Mouse (Mus musculus) MEL (cell line): ENCODE results near the gene Rbm12. TPM values are rescaled to one million over a fixed set of nuclear protein-coding genes. Genes with fewer than 3 reads are reported as not detected.

Source experiments
- DNase-seq: peaks from one replicate; pipeline ENCODE4 v3.0.0; 2011; ENCODE audit warnings: low read depth, low spot score
- H3K27ac ChIP-seq: 2 replicates; pipeline ENCODE4 v1.5.1; 2012; ENCODE audit warnings: low read depth, mild to moderate bottlenecking, control low read depth, low read length, moderate library complexity; ENCODE audit not compliant: control insufficient read depth
- H3K27me3 ChIP-seq, 2 experiments: fragments of 150-350 bp in 1 of 2; sonication (generic) in 1 of 2; 2 replicates each; pipeline ENCODE4 v1.6.1; 2012; ENCODE audit warnings: low read length in 2 of 2, mild to moderate bottlenecking in 2 of 2, improper control_type of control experiment in 1 of 2, moderate library complexity in 1 of 2; ENCODE audit not compliant: insufficient read depth in 2 of 2, control insufficient read depth in 1 of 2
- H3K36me3 ChIP-seq, 2 experiments: 2 replicates each; pipeline ENCODE4 v1.6.1; 2012 to 2014; ENCODE audit warnings: low read length in 2 of 2, improper control_type of control experiment in 1 of 2, inconsistent platforms in 1 of 2, mild to moderate bottlenecking in 1 of 2; ENCODE audit not compliant: insufficient read depth in 2 of 2, control insufficient read depth in 1 of 2
- H3K4me1 ChIP-seq, 2 experiments: fragments of 150-350 bp in 1 of 2; sonication (generic) in 1 of 2; 2 replicates each; pipeline ENCODE4 v1.6.1; 2012; ENCODE audit warnings: low read length in 2 of 2, improper control_type of control experiment in 1 of 2, mild to moderate bottlenecking in 1 of 2; ENCODE audit not compliant: insufficient read depth in 2 of 2, control insufficient read depth in 1 of 2
- H3K4me3 ChIP-seq, 2 experiments: fragments of 150-350 bp in 1 of 2; sonication (generic) in 1 of 2; 2 replicates each; pipeline ENCODE4 v1.5.1; 2012; ENCODE audit warnings: low read depth in 2 of 2, low read length in 2 of 2, mild to moderate bottlenecking in 2 of 2, moderate library complexity in 2 of 2, control low read depth in 1 of 2, improper control_type of control experiment in 1 of 2; ENCODE audit not compliant: control insufficient read depth in 1 of 2, insufficient read depth in 1 of 2
- H3K79me2 ChIP-seq: 2 replicates; pipeline ENCODE4 v1.6.1; 2012; ENCODE audit warnings: mild to moderate bottlenecking, low read length, moderate library complexity; ENCODE audit not compliant: control insufficient read depth, poor library complexity, insufficient read depth
- H3K9ac ChIP-seq: 2 replicates; pipeline ENCODE4 v1.6.1; 2012; ENCODE audit warnings: low read depth, mild to moderate bottlenecking, control low read depth, low read length, moderate library complexity; ENCODE audit not compliant: control insufficient read depth, poor library complexity, severe bottlenecking
- H3K9me3 ChIP-seq: fragments of 150-350 bp; sonication (generic); replicated peaks from 2 replicates; pipeline ENCODE4 v1.6.1; 2012; ENCODE audit warnings: mild to moderate bottlenecking, low read length, improper control_type of control experiment, moderate library complexity; ENCODE audit not compliant: insufficient read depth
- CHD1 ChIP-seq: IDR thresholded peaks from 2 replicates; pipeline ENCODE4 v1.6.1; 2012; ENCODE audit warnings: low read depth, mild to moderate bottlenecking, inconsistent platforms, low read length, improper control_type of control experiment
- ELF1 ChIP-seq: IDR thresholded peaks from 2 replicates; pipeline ENCODE4 v1.6.1; 2014; ENCODE audit warnings: low read depth, mild to moderate bottlenecking, inconsistent platforms, low read length, improper control_type of control experiment, moderate library complexity
- EP300 ChIP-seq, 2 experiments: IDR thresholded peaks; 2 replicates each; pipeline ENCODE4 v1.6.1; 2011; ENCODE audit warnings: improper control_type of control experiment in 2 of 2, low read length in 2 of 2, low read depth in 1 of 2, mild to moderate bottlenecking in 1 of 2
- MXI1 ChIP-seq: IDR thresholded peaks from 2 replicates; pipeline ENCODE4 v1.6.1; 2011; ENCODE audit warnings: mild to moderate bottlenecking, low read depth, low read length, improper control_type of control experiment
- POLR2A ChIP-seq, 2 experiments: IDR thresholded peaks; 2 replicates each; pipeline ENCODE4 v1.6.1; 2011 to 2012; ENCODE audit warnings: low read length in 2 of 2, mild to moderate bottlenecking in 2 of 2, control low read depth in 1 of 2, improper control_type of control experiment in 1 of 2, low read depth in 1 of 2, moderate library complexity in 1 of 2; ENCODE audit not compliant: control insufficient read depth in 1 of 2, insufficient read depth in 1 of 2, poor library complexity in 1 of 2
- POLR2AphosphoS2 ChIP-seq: IDR thresholded peaks from 2 replicates; pipeline ENCODE4 v1.6.1; 2011; ENCODE audit warnings: low read length, improper control_type of control experiment
- SMC3 ChIP-seq: IDR thresholded peaks from 2 replicates; pipeline ENCODE4 v1.6.1; 2011; ENCODE audit warnings: low read depth, low read length, improper control_type of control experiment
- USF1 ChIP-seq: IDR thresholded peaks from 2 replicates; pipeline ENCODE4 v1.6.1; 2014; ENCODE audit warnings: low read depth, mild to moderate bottlenecking, inconsistent platforms, low read length, improper control_type of control experiment, moderate library complexity
- USF2 ChIP-seq, 2 experiments: IDR thresholded peaks; 2 replicates each; pipeline ENCODE4 v1.6.1; 2011 to 2012; ENCODE audit warnings: improper control_type of control experiment in 2 of 2, low read length in 2 of 2, borderline replicate concordance in 1 of 2, inconsistent platforms in 1 of 2, low read depth in 1 of 2, mild to moderate bottlenecking in 1 of 2; ENCODE audit not compliant: insufficient read depth in 1 of 2
- ZC3H11A ChIP-seq: IDR thresholded peaks from 2 replicates; pipeline ENCODE4 v1.6.1; 2012; ENCODE audit warnings: low read depth, mild to moderate bottlenecking, inconsistent platforms, low read length, improper control_type of control experiment
- ZMIZ1 ChIP-seq: IDR thresholded peaks from 2 replicates; pipeline ENCODE4 v1.6.1; 2012; ENCODE audit warnings: low read depth, mild to moderate bottlenecking, inconsistent platforms, low read length, improper control_type of control experiment, moderate library complexity
- polyA plus RNA-seq, 2 experiments: library from polyadenylated mRNA; stranded (reverse) in 1 of 2; unstranded in 1 of 2; fragments of >175 nt in 1 of 2; fragments of >200 nt in 1 of 2; gene quantifications; 2 replicates each; pipeline versions ENCODE4 v1.2.1 to v1.2.4; 2012; ENCODE audit warnings: low replicate concordance in 2 of 2, low read depth in 1 of 2; ENCODE audit not compliant: insufficient read length in 2 of 2, insufficient read depth in 1 of 2, missing spikeins in 1 of 2
- total RNA-seq: library from RNA; depleted of rRNA; stranded (reverse); fragments of 300-350 nt; gene quantifications from 2 replicates; pipeline ENCODE4 v1.2.3, GENCODE M21; 2012

Gene Rbm12
- total and polyA plus RNA-seq, 3 experiments = 13.4 to 42.5 (median 28.8) TPM

DNA sequence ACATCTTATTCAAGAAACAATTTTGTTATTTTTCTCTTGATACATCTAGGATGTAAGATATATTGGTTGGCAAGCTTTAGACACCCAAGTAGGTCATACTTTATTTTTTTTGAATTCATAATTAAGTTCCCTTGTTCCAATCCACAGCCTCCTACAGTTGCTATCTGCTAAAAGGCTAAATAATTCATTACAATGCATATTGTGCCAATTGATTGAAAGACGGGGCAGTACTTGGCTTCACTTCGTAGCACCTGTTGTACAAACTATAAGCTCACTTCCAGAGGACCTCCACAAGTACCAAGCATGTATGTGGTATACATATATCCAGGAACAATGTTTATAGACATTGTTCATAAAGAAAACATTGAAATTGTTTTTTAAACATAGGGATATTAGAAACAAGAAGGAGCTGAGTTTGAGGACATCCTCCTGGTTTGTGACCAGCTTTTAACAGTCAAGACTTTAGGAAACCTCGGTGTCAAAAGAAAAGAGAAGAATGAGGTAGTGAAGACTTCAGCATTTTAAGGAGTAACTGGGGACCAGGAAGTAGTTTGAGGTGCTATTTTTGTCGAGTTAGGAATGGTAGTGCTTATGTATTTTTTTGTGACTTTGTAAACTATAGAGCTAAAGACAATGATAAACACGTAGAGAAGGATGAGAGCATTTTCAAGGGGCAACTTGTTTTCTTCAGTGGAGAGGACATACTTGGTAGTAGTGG lies 34.7 kb upstream of the Rbm12 start:
- peak; percentile 50 for DNase-seq
- Histone ChIP-seq H3K36me3 (peaks cover 25 to 38% of the 10 kb centered on the region in 2 experiments), H3K4me3 (no peak overlapping the region), H3K27me3 (no peaks in the 10 kb centered on the region), H3K9ac (no peak overlapping the region), H3K9me3 (no peaks in the 10 kb centered on the region), H3K79me2 (peaks cover 16% of the 10 kb centered on the region), H3K4me1 (peaks cover 0 to 2% of the 10 kb centered on the region in 2 experiments; a peak in 1 of 4 replicates), H3K27ac (no peak overlapping the region)
- peak; percentile 25; the same call in 1 of the 2 replicates for TF ChIP-seq ZMIZ1
- no peak for TF ChIP-seq CHD1
- TF ChIP-seq EP300 (IDR thresholded peaks at IDR 0.05; ENCODE audit: low read depth in 1 of 2, low read length in 2 of 2) = no peak
- no peak for TF ChIP-seq ZC3H11A
- no peak for TF ChIP-seq ELF1
- peak; percentile 98 for TF ChIP-seq POLR2AphosphoS2
- TF ChIP-seq, all 39 proteins: peak for 2

DNA sequence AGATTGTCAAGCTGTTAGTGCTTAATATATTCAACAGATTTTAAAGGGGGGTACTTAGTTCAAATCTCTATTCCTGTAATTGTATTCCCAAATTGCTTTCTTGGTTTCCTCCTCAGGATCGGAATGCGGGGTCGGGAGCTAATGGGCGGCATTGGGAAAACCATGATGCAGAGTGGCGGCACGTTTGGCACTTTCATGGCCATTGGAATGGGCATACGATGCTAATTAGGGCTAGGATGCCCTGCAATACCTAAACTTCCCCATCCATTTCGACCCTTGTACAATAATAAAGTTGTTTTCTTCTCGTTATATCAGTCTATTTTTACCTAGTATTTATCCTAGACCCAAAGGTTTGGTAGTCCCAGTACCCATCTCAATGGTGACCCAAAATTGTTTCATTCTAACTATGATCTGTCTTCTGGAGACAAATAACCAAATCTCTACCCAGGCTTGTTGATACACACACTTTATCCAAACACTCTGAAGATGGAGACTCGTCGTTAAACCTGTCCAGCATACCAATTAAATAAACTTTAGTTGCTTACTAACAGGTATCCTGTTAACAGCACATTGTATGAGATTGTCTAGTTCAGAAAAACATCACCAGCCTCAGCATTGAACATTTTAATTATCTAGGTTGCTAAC lies 33.8 kb upstream of the Rbm12 start:
- H3K4me3 ChIP-seq = peak overlapping the region in 1 of 2 experiments; percentile 78; a peak in 1 of 4 replicates
- no peaks in the 10 kb centered on the region for H3K27me3 ChIP-seq
- no peaks in the 10 kb centered on the region for H3K9me3 ChIP-seq
- DNase-seq = peak; percentile 49
- H3K36me3 ChIP-seq = peaks cover 23 to 31% of the 10 kb centered on the region in 2 experiments
- TF ChIP-seq POLR2A (IDR thresholded peaks at IDR 0.05; ENCODE audit: control insufficient read depth in 1 of 2, insufficient read depth in 1 of 2, low read depth in 1 of 2, low read length in 2 of 2, poor library complexity in 1 of 2) (no peak; a peak in 1 of 4 replicates), SMC3 (no peak; the same call in 1 of the 2 replicates), ZMIZ1 (peak; percentile 62; the same call in 1 of the 2 replicates), CHD1 (peak; percentile 38; the same call in 1 of the 2 replicates), MXI1 (0 out of 2 replicates have a peak, but pooled peaks have one; percentile 38), ZC3H11A (no peak), USF2 (IDR thresholded peaks at IDR 0.05; ENCODE audit: borderline replicate concordance in 1 of 2, insufficient read depth in 1 of 2, low read depth in 1 of 2, low read length in 2 of 2) (no peak), USF1 (no peak)
- no peak overlapping the region for H3K27ac ChIP-seq
- H3K4me1 ChIP-seq = peaks cover 0 to 2% of the 10 kb centered on the region in 2 experiments; a peak in 1 of 4 replicates
- H3K79me2 ChIP-seq = peaks cover 16% of the 10 kb centered on the region
- H3K9ac ChIP-seq = no peak overlapping the region; the same call in 1 of the 2 replicates
